Mouse (Mus musculus) midbrain, embryonic 10.5 days (tissue): ENCODE measurements around the gene Mthfd2l. TPM values are rescaled to one million over a fixed set of nuclear protein-coding genes. Genes with fewer than 3 reads are reported as not detected.

Source experiments
- DNase-seq: peaks from one replicate; pipeline ENCODE4 v3.0.0-alpha.2; 2017; ENCODE audit warnings: low spot score
- H3K27ac ChIP-seq: fragments of 300-500 bp; sonication (generic); replicated peaks from 2 replicates; pipeline ENCODE4 v1.5.1; 2016; ENCODE audit warnings: mild to moderate bottlenecking
- H3K27me3 ChIP-seq: fragments of 300-500 bp; sonication (generic); 2 replicates; pipeline ENCODE4 v1.6.1; 2016; ENCODE audit warnings: low read depth, mild to moderate bottlenecking; ENCODE audit not compliant: poor library complexity, severe bottlenecking
- H3K36me3 ChIP-seq: fragments of 300-500 bp; sonication (generic); 2 replicates; pipeline ENCODE4 v1.6.1; 2016; ENCODE audit warnings: mild to moderate bottlenecking, moderate library complexity
- H3K4me1 ChIP-seq: fragments of 300-500 bp; sonication (generic); 2 replicates; pipeline ENCODE4 v1.6.1; 2016
- H3K4me3 ChIP-seq: fragments of 300-500 bp; sonication (generic); 2 replicates; pipeline ENCODE4 v1.5.1; 2016; ENCODE audit warnings: mild to moderate bottlenecking, moderate library complexity
- H3K9me3 ChIP-seq: fragments of 300-500 bp; sonication (generic); replicated peaks from 2 replicates; pipeline ENCODE4 v1.6.1; 2016; ENCODE audit warnings: mild to moderate bottlenecking
- WGBS: fragments of 180-500 bp; shearing (Covaris S2); methylation state at CpG from one replicate; pipeline ENCODE4 v1.1.7; 2016; 5-methylcytosine and 5-hydroxymethylcytosine counted together
- polyA plus RNA-seq: library from polyadenylated mRNA; unstranded; fragments of >200 nt; fragmentation: Nextera tagmentation; extraction: Ambion mirVana; gene quantifications from 2 replicates; pipeline ENCODE4 v1.2.1, GENCODE M21; 2016

Gene Mthfd2l
- polyA plus RNA-seq, 1 experiment from 2014 or later: 68.4 TPM

DNA sequence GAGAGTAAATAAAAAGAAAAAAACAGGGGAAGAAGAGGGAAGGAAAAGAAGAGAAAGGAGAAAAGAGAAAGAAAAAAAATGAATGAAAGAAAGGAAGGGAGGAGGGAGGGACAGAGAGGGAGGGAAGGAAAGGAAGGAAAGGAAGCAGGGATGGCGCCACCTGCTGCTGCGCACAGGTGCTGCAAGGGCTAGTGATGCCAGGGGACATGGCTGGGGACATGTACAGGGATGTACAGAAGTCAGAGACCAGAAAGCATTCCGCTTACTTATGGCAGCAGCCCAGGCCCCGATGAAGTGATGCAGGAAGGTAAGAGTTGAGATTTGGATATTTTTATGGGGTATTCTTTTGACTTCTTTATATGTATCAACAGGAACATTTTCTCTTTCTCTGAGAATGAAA lies 33.4 kb downstream of the Mthfd2l start:
- no peaks in the 10 kb centered on the region for H3K9me3 ChIP-seq
- H3K27ac ChIP-seq: no peak overlapping the region
- no peak overlapping the region for H3K4me3 ChIP-seq
- H3K36me3 ChIP-seq: peaks cover 32% of the 10 kb centered on the region
- 71% methylated on average over 4 of the region's 4 CpGs for WGBS
- H3K27me3 ChIP-seq: no peaks in the 10 kb centered on the region
- no peaks in the 10 kb centered on the region for H3K4me1 ChIP-seq
- no peak for DNase-seq

DNA sequence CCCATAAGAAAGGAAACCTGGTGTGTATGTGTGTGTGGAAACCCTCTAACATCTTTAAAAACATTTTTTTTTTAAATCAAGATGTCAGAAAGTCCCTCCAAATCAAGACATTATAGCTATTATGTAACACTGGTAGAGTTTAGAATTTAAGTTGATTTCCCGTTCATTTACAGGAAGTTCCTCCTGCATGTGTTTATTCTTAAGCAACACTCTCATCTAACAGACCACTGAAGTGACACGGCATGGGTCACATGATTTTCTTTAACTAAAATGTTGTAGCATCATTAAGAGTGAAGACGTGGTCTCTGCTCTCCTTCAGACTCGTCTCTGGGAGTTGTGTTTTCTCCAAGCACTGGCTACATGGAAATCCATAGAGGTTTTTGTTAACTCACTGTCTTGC lies 33.8 kb downstream of the Mthfd2l start:
- no peaks in the 10 kb centered on the region for H3K9me3 ChIP-seq
- 94% methylated on average over 4 of the region's 4 CpGs for WGBS
- no peaks in the 10 kb centered on the region for H3K27me3 ChIP-seq
- peaks cover 28% of the 10 kb centered on the region for H3K36me3 ChIP-seq
- H3K27ac ChIP-seq: no peak overlapping the region
- no peak overlapping the region for H3K4me3 ChIP-seq
- H3K4me1 ChIP-seq: no peaks in the 10 kb centered on the region
- no peak for DNase-seq

DNA sequence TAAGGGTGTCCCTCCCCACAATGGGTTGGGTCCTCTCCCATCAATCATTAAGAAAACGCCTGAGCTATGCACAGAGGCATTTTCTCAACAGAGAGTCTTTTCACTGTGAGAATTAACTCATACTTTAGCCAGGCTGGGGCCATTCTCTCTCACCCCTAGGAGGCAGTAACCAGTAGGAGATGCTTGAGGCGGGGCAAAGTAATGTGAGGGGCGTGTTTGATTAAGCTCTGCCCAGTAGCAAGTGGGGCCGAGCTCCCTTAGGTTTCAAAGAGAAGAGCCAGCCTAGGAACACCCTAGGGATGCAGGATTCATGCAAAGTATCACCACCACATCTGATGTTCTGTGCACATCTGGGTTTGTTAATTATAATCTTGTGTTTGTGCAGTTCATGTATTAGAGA lies 34.5 kb downstream of the Mthfd2l start:
- WGBS: 69% methylated on average over 4 of the region's 4 CpGs
- Histone ChIP-seq H3K27ac (no peak overlapping the region), H3K27me3 (no peaks in the 10 kb centered on the region), H3K36me3 (peaks cover 22% of the 10 kb centered on the region), H3K9me3 (no peaks in the 10 kb centered on the region), H3K4me1 (no peaks in the 10 kb centered on the region), H3K4me3 (no peak overlapping the region)
- no peak for DNase-seq

DNA sequence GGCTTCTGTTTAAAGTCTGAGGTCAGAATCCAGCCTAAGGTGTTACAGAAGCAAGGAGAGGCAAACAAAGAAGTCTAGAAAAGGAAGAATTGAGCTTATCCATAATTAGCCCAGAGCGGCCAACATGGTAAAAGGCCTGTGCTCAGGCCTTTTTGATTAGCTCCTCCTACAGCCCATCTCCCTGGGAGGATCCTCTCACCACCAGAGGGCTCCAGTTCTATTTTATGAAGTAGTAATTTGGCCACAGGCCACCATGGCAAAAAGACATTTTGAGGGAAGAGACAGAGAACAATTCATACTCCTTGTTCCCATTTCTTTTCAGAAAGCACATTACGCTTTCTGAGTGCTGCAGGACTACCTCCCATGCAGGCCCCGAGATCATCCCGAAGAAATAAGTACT lies 46.3 kb downstream of the Mthfd2l start:
- H3K36me3 ChIP-seq: peaks cover 25% of the 10 kb centered on the region
- DNase-seq: peak; percentile 15
- H3K9me3 ChIP-seq: no peaks in the 10 kb centered on the region
- no peaks in the 10 kb centered on the region for H3K4me1 ChIP-seq
- H3K27me3 ChIP-seq: no peaks in the 10 kb centered on the region
- WGBS: 87% methylated on average over 4 of the region's 4 CpGs
- H3K27ac ChIP-seq: no peak overlapping the region
- no peak overlapping the region for H3K4me3 ChIP-seq

DNA sequence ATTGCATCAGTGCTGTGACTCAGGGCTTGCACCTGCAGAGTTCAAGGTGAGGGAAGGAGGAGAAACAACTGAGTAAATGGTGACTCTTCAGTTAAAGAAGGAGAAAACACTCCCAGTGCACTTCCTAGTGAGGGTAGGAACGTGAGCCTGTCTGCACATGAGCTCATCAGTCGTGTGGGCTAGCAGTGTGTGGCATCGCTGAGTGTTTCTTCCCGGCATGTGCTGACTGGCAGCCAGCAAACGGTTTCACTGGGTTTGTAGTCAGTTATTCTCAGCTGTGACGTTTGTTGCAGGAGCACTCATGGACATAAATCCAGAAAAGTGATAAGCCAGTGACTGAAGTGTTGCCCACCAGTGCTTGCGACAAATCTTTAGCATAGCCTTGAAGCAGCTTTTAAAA lies 49.4 kb downstream of the Mthfd2l start:
- H3K36me3 ChIP-seq: peaks cover 19% of the 10 kb centered on the region; the same call in 1 of the 2 replicates
- WGBS: 90% methylated on average over 7 of the region's 7 CpGs
- H3K27ac ChIP-seq: no peak overlapping the region
- no peak for DNase-seq
- H3K27me3 ChIP-seq: no peaks in the 10 kb centered on the region
- H3K9me3 ChIP-seq: no peaks in the 10 kb centered on the region
- no peaks in the 10 kb centered on the region for H3K4me1 ChIP-seq
- no peak overlapping the region for H3K4me3 ChIP-seq

DNA sequence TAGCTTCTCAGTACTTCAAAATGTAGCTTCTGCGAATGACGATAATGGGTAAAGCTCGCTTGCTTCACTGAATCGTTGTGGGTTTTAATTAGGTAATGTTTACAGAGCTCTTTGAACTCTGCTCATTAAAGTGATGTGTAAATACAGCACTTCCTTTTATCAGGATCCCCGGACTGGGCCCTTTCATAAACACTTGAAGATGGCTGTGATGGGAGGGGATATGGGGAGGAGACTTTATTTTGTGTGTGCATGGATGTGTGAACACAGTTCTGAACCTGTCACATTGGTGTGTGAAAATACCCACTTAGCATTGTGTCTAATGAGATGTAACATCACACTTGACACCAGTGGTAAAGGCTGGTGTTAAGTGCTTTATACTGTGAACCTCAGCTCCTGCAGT lies 56.7 kb downstream of the Mthfd2l start:
- peaks cover 13% of the 10 kb centered on the region for H3K36me3 ChIP-seq
- no peaks in the 10 kb centered on the region for H3K4me1 ChIP-seq
- no peaks in the 10 kb centered on the region for H3K27me3 ChIP-seq
- DNase-seq: no peak
- no peaks in the 10 kb centered on the region for H3K9me3 ChIP-seq
- WGBS: 79% methylated on average over 5 of the region's 5 CpGs
- H3K4me3 ChIP-seq: no peak overlapping the region
- no peak overlapping the region for H3K27ac ChIP-seq

DNA sequence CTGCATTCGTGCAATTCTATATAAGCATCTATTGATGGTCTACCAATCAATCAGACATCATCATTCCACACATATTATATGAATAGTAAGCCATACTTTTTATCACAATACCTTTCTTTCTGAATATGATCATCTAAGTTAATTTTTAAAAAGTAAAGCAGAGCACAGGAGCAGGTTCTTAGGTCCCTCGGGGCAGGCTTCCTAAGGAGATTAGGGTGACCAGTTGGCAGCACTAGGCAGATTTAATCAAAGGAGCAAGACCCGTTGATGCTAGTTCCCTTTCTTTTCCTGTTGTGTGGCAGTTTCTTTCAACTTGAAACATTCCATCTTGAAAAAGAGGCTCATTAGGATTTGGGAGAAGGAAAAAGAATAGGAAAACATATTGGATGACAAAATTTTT lies 57.2 kb downstream of the Mthfd2l start:
- WGBS: 76% methylated on average over 3 of the region's 3 CpGs
- peaks cover 13% of the 10 kb centered on the region for H3K36me3 ChIP-seq
- H3K27ac ChIP-seq: no peak overlapping the region
- H3K4me1 ChIP-seq: no peaks in the 10 kb centered on the region
- H3K4me3 ChIP-seq: no peak overlapping the region
- H3K9me3 ChIP-seq: no peaks in the 10 kb centered on the region
- no peaks in the 10 kb centered on the region for H3K27me3 ChIP-seq
- DNase-seq: no peak

DNA sequence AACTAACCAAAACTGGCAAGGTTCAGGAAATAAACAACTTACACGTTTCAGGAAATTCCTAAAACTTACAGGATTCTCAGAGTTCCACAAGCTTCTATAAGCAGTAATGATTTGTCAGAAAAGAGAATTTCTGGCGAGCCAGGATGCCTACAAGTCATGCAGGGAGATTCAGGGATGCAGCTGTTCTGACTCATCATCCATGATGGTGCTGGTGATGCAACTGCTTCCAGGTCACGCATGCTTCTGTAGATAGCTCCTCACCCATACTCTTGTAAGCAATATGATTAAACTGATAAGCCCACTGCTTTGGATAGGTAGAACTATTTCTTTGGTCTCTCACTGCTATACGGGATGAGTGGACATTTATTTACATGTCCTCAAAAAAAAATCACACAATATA lies 57.7 kb downstream of the Mthfd2l start:
- WGBS: 87% methylated on average over 4 of the region's 4 CpGs
- H3K4me1 ChIP-seq: no peaks in the 10 kb centered on the region
- peaks cover 13% of the 10 kb centered on the region for H3K36me3 ChIP-seq
- no peaks in the 10 kb centered on the region for H3K27me3 ChIP-seq
- H3K9me3 ChIP-seq: no peaks in the 10 kb centered on the region
- no peak overlapping the region for H3K27ac ChIP-seq
- no peak overlapping the region for H3K4me3 ChIP-seq
- no peak for DNase-seq

DNA sequence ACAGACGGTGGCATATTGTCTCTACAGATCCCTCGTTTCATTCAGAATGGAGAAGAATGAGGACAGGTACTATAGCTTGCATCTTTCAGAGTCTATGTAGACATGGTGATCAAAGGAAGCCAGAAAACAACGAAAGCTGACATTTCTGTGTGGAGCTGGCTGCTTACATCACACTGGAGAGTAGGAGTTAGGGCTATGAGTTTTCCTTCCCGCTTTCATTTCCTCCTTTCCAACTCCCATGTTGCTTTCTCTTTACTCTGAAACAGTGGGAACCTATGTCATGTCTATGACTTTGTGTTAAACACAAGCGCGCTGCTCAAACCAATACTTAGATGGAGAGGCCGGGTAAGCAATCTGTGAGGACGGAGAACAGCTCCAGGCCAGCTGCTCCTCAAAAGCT lies 69.0 kb downstream of the Mthfd2l start:
- H3K9me3 ChIP-seq: no peaks in the 10 kb centered on the region
- WGBS: 94% methylated on average over 8 of the region's 8 CpGs
- no peaks in the 10 kb centered on the region for H3K27me3 ChIP-seq
- peaks cover 11% of the 10 kb centered on the region; the same call in 1 of the 2 replicates for H3K36me3 ChIP-seq
- H3K4me3 ChIP-seq: no peak overlapping the region
- DNase-seq: no peak
- no peak overlapping the region for H3K27ac ChIP-seq
- no peaks in the 10 kb centered on the region for H3K4me1 ChIP-seq

DNA sequence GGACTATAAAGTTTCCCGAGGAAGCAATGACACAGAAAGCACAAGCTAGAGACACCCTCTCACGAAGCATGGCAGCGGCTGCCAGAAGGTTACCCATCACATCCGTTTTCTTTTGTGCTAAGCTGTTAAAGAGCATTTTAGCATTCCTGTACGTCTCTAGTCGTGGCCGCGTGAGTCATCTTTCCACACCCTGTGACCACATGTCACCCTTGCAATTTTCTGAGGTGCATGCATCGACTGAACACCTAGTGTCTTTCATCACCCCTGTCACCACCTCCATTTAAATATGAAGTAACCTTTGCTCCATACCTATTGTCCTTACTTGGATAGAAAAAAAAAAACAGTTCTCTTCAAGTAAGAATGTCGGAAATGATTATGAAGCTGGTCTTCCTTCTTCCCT lies 84.3 kb downstream of the Mthfd2l start:
- Histone ChIP-seq H3K27me3 (no peaks in the 10 kb centered on the region), H3K9me3 (no peaks in the 10 kb centered on the region), H3K36me3 (no peaks in the 10 kb centered on the region; the same call in 1 of the 2 replicates), H3K4me3 (no peak overlapping the region), H3K4me1 (no peaks in the 10 kb centered on the region), H3K27ac (no peak overlapping the region)
- 92% methylated on average over 10 of the region's 10 CpGs for WGBS
- DNase-seq: no peak

DNA sequence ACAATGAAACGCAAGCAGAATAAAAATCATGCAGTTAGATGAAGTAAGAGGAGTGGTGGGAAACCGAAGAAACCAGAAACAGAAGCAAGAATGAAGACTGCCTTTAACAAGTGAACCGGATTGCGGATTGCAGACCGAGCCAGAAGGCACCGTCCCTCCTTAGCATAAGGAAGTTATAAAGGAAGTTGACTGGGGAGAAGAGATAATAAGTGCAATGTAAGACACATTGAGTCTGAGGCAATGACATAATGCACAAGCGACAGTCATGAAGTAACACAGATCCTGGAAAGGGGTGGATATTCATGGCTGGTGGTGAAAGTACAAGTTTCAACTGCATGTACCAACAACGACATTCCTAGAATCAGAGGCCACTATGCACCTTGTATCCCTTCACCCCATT lies 92.2 kb downstream of the Mthfd2l start:
- no peaks in the 10 kb centered on the region; the same call in 1 of the 2 replicates for H3K36me3 ChIP-seq
- H3K27ac ChIP-seq: no peak overlapping the region
- DNase-seq: no peak
- 93% methylated on average over 8 of the region's 8 CpGs for WGBS
- no peaks in the 10 kb centered on the region for H3K27me3 ChIP-seq
- no peaks in the 10 kb centered on the region for H3K9me3 ChIP-seq
- H3K4me3 ChIP-seq: no peak overlapping the region
- no peaks in the 10 kb centered on the region for H3K4me1 ChIP-seq

DNA sequence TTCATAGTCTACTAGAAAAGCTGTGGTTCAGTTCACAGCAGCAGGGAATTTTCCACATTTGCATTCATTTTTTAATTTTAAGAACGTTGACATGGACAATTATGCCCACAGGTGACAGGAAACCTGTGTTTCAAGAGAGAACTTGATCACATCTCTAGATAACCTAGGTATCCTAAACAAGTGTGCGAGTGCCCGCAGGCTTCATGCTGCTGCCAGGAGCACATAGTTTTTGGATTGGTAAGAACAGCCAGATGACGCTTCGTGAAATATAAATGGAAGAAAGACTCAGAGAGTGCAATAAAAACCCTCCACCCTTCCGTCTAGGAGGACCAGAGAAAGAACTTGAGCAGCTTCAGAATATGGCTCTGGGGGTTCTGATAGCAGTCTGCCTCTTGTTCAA lies 96.2 kb downstream of the Mthfd2l start, which contains the start of gene Epgn:
Gene Epgn (plus strand): TSS at position 301 of the 400 bp plus-strand sequence.
- no peaks in the 10 kb centered on the region for H3K27me3 ChIP-seq
- no peak for DNase-seq
- H3K4me1 ChIP-seq: no peaks in the 10 kb centered on the region
- no peak within 1 kb of the TSS for H3K27ac ChIP-seq
- no peaks in the 10 kb centered on the region for H3K36me3 ChIP-seq
- no peak within 1 kb of the TSS for H3K4me3 ChIP-seq
- 90% methylated on average over 6 of the region's 6 CpGs for WGBS
- no peaks in the 10 kb centered on the region for H3K9me3 ChIP-seq

DNA sequence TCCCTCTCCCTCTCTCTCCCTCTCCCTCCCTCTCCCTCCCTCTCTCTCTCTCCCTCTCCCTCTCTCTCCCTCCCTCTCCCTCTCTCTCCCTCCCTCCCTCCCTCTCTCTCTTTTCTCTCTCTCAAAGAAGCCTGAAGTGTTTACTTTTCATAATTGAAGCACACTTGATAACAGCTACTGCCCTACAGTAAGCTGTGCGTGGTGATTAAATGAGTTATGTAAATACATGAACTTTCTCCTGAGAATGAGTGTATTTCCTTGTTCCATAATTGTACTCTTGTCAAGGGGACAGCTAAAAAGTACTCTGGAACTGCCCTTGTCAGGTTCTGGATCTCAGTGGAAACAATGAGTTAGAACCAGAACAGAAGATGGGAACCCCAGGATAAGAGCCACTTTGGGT lies 96.9 kb downstream of the Mthfd2l start:
- no peaks in the 10 kb centered on the region for H3K9me3 ChIP-seq
- H3K36me3 ChIP-seq: no peaks in the 10 kb centered on the region
- H3K4me3 ChIP-seq: no peak overlapping the region
- no peaks in the 10 kb centered on the region for H3K27me3 ChIP-seq
- no peak overlapping the region for H3K27ac ChIP-seq
- H3K4me1 ChIP-seq: no peaks in the 10 kb centered on the region
- no peak for DNase-seq
- WGBS: 81% methylated on average over 1 of the region's 1 CpGs

DNA sequence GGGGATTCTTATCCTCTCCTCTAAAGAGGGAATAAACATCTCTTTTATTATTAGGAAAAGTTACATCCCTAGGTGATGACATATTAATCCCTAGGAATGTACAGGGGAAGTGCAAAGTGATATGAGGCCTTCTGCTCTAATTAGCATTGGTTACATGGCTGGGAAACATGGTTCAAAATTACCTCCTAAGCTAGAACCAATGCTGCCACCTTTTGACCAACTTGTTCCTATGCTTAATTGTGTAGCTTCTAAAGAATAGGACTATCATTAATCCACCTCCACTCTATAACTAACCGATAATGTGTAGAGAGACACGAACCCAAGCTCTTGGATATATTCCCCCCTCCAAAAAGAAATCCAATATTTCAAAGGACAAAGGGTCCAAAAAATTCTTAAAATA lies 99.7 kb downstream of the Mthfd2l start:
- 91% methylated on average over 2 of the region's 2 CpGs for WGBS
- H3K9me3 ChIP-seq: no peaks in the 10 kb centered on the region
- DNase-seq: no peak
- no peak overlapping the region for H3K27ac ChIP-seq
- H3K36me3 ChIP-seq: no peaks in the 10 kb centered on the region
- H3K4me1 ChIP-seq: no peaks in the 10 kb centered on the region
- no peaks in the 10 kb centered on the region for H3K27me3 ChIP-seq
- H3K4me3 ChIP-seq: no peak overlapping the region
